ENCODE assay signal across 9 mouse cellular contexts in the genomic region with DNA sequence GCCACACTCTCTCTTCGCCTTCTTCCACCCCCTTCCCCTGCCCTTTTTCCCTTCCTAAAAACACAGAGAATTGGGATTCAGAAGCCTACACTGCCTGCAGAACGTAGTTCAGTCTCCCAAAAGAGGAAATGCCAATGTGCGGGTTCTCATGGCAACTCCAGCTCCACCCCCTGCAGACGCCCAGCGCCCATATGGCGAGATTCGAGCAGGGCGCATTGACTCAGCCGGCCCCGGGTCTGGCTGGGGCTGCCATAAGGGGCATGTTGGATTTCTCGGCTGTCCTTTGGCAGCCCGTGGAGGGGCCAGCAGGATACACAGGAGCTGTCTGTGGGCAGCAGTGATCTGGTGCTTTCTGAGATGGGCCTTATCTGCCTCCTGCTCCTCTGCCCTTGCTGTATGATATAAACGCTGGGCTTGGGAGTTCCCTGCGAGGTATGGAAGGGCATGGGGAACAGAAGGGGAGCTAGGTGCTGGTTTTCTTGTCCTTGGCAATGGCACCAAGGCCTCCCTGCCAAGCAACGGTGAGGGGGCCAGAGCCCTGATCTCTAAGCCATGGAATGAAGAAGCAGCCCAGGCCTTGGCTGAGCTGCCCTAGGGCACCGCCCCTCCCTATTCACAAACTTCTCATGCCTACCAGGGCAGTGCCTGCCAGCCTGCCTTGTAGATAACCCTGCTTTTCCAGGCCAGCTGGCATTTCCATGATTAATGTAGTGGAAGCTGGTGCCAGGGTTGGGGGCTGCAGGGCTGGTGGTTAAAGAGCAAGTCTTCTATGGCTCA.
DNase-seq lines count a peak whose midpoint lies in the region; ATAC-seq and TF ChIP-seq lines count a peak whose summit lies in the region.
"Had no signal": no experiment of that assay in that cellular context is flagged by ENCODE, and none has a peak within 500 bp of the region (broad histone marks: within the 10 kb centered on the region; RNA-seq: fewer than 3 reads in every experiment).

No protein-coding gene starts in this region.

- H3K36me3 ChIP-seq in forebrain, embryonic 10.5 days (replicated peaks), result no peaks in the 10 kb centered on the region
- no peaks in the 10 kb centered on the region for H3K36me3 ChIP-seq in forebrain, embryonic 11.5 days (ENCODE audit: control insufficient read depth, insufficient read depth, low read length)
- H3K36me3 ChIP-seq in limb, embryonic 15.5 days, result no peaks in the 10 kb centered on the region
- H3K36me3 ChIP-seq in thymus, adult 2 months (ENCODE audit: control insufficient read depth, insufficient read depth, low read length), result no peaks in the 10 kb centered on the region
- H3K36me3 ChIP-seq in intestine, postnatal 0 days (ENCODE audit: control insufficient read depth, insufficient read depth), result no peaks in the 10 kb centered on the region

- DNase-seq in forebrain, embryonic 10.5 days (ENCODE audit: extremely low spot score, low spot score), result no peak
- DNase-seq in forebrain, embryonic 11.5 days (ENCODE audit: low spot score), result no peak
- DNase-seq in layer of hippocampus, adult 18-20 months (ENCODE audit: low spot score in 2 of 2), result peak; percentile 85 to 89
- DNase-seq in kidney, postnatal 36 days, result no peak
- no peak for DNase-seq in thymus, adult 2 months

- no peaks in the 10 kb centered on the region for H3K9me3 ChIP-seq in forebrain, embryonic 10.5 days
- no peaks in the 10 kb centered on the region for H3K9me3 ChIP-seq in forebrain, embryonic 11.5 days (ENCODE audit: control insufficient read depth, low read length)
- no peaks in the 10 kb centered on the region for H3K9me3 ChIP-seq in limb, embryonic 15.5 days
- H3K9me3 ChIP-seq in intestine, postnatal 0 days (ENCODE audit: control insufficient read depth), result no peaks in the 10 kb centered on the region

- H3K27ac ChIP-seq in forebrain, embryonic 10.5 days, result 0 out of 2 replicates have a peak overlapping the region, but pooled peaks have one; percentile 30
- no peak overlapping the region for H3K27ac ChIP-seq in forebrain, embryonic 11.5 days (ENCODE audit: low read depth, low read length)
- H3K27ac ChIP-seq in cortical plate, adult 2 months (ENCODE audit: insufficient read depth, low read length), result peak overlapping the region; percentile 98
- H3K27ac ChIP-seq in limb, embryonic 15.5 days, result 0 out of 2 replicates have a peak overlapping the region, but pooled peaks have one; percentile 7
- no peak overlapping the region for H3K27ac ChIP-seq in thymus, adult 2 months (ENCODE audit: control insufficient read depth, insufficient read depth, low read length)
- no peak overlapping the region for H3K27ac ChIP-seq in intestine, postnatal 0 days (ENCODE audit: low read depth, low read length)

- no peak for ATAC-seq in forebrain, embryonic 11.5 days (replicated peaks; ENCODE audit: low FRiP score)
- ATAC-seq in limb, embryonic 15.5 days (ENCODE audit: insufficient number of reproducible peaks, low FRiP score, low TSS enrichment, low read depth), result no peak
- ATAC-seq in intestine, postnatal 0 days, result no peak
- ATAC-seq: intestine, embryonic 16.5 days had no signal

- H3K4me1 ChIP-seq in forebrain, embryonic 10.5 days, result peaks cover 29% of the 10 kb centered on the region
- H3K4me1 ChIP-seq in forebrain, embryonic 11.5 days (replicated peaks; ENCODE audit: control insufficient read depth, insufficient read depth, low read length), result 0 out of 2 replicates have a peak, but pooled peaks cover 1% of the 10 kb centered on the region
- peaks cover 17% of the 10 kb centered on the region for H3K4me1 ChIP-seq in cortical plate, adult 2 months (ENCODE audit: control insufficient read depth, insufficient read depth, low read length)
- H3K4me1 ChIP-seq in limb, embryonic 15.5 days, result peaks cover 12% of the 10 kb centered on the region
- H3K4me1 ChIP-seq in thymus, adult 2 months (replicated peaks; ENCODE audit: control insufficient read depth, insufficient read depth, low read length), result no peaks in the 10 kb centered on the region
- no peaks in the 10 kb centered on the region for H3K4me1 ChIP-seq in intestine, postnatal 0 days (replicated peaks; ENCODE audit: control insufficient read depth, insufficient read depth, low read length)

- H3K27me3 ChIP-seq in forebrain, embryonic 10.5 days (ENCODE audit: poor library complexity, severe bottlenecking), result peaks cover 9% of the 10 kb centered on the region; the same call in 1 of the 2 replicates
- H3K27me3 ChIP-seq in forebrain, embryonic 11.5 days (ENCODE audit: control insufficient read depth, insufficient read depth, low read length), result no peaks in the 10 kb centered on the region
- H3K27me3 ChIP-seq in limb, embryonic 15.5 days, result peaks cover 4% of the 10 kb centered on the region; the same call in 1 of the 2 replicates
- no peaks in the 10 kb centered on the region for H3K27me3 ChIP-seq in thymus, adult 2 months (ENCODE audit: control insufficient read depth, insufficient read depth, low read length)
- H3K27me3 ChIP-seq in intestine, postnatal 0 days (replicated peaks; ENCODE audit: control insufficient read depth, insufficient read depth, low read length), result no peaks in the 10 kb centered on the region

- H3K9ac ChIP-seq in forebrain, embryonic 11.5 days (ENCODE audit: low read length), result no peak overlapping the region
- no peak overlapping the region for H3K9ac ChIP-seq in limb, embryonic 15.5 days
- no peak overlapping the region for H3K9ac ChIP-seq in intestine, postnatal 0 days (ENCODE audit: low read depth, low read length)

- 0 out of 2 replicates have a peak, but pooled peaks have one; percentile 21 for TF ChIP-seq POLR2A in cortical plate, adult 2 months (IDR thresholded peaks at IDR 0.05; ENCODE audit: extremely low read depth, insufficient read depth, low read length)
- TF ChIP-seq POLR2A in thymus, adult 2 months (IDR thresholded peaks at IDR 0.05; ENCODE audit: control insufficient read depth, extremely low read depth, insufficient read depth, low read length, poor library complexity), result no peak

- no peak for TF ChIP-seq CTCF in cortical plate, adult 2 months (IDR thresholded peaks at IDR 0.05; ENCODE audit: extremely low read depth, insufficient read depth, low read length)
- TF ChIP-seq CTCF in thymus, adult 2 months (IDR thresholded peaks at IDR 0.05; ENCODE audit: borderline replicate concordance, control insufficient read depth, extremely low read depth, insufficient read depth, low read length, poor library complexity), result no peak
- no peak for TF ChIP-seq CTCF in intestine, postnatal 0 days (IDR thresholded peaks at IDR 0.05; ENCODE audit: low read depth)

- H3K4me3 ChIP-seq in forebrain, embryonic 10.5 days, result no peak overlapping the region
- H3K4me3 ChIP-seq in forebrain, embryonic 11.5 days (ENCODE audit: low read depth, low read length), result no peak overlapping the region
- H3K4me3 ChIP-seq in cortical plate, adult 2 months (ENCODE audit: insufficient read depth, low read length), result no peak overlapping the region
- H3K4me3 ChIP-seq in limb, embryonic 15.5 days, result no peak overlapping the region
- no peak overlapping the region for H3K4me3 ChIP-seq in thymus, adult 2 months (ENCODE audit: control insufficient read depth, insufficient read depth, low read length)
- H3K4me3 ChIP-seq in intestine, postnatal 0 days (ENCODE audit: low read depth, low read length), result no peak overlapping the region

- no peak overlapping the region for H3K4me2 ChIP-seq in forebrain, embryonic 11.5 days (ENCODE audit: low read depth, low read length, severe bottlenecking)
- H3K4me2 ChIP-seq in limb, embryonic 15.5 days, result 0 out of 2 replicates have a peak overlapping the region, but pooled peaks have one; percentile 19
- no peak overlapping the region for H3K4me2 ChIP-seq in intestine, postnatal 0 days (replicated peaks; ENCODE audit: low read depth)

- WGBS in forebrain, embryonic 10.5 days, result 76% methylated on average over 16 of the region's 16 CpGs
- WGBS in forebrain, embryonic 11.5 days, result 71% methylated on average over 16 of the region's 16 CpGs
- WGBS in limb, embryonic 15.5 days, result 42% methylated on average over 16 of the region's 16 CpGs
- WGBS in thymus, adult 2 months, result 37% methylated on average over 16 of the region's 16 CpGs
- WGBS in intestine, postnatal 0 days, result 52% methylated on average over 16 of the region's 16 CpGs

Comparison
In these comparisons a context has a peak if more than half of its experiments do, and no peak if none do; other contexts are left out.
1. H3K27ac ChIP-seq: peak in forebrain, embryonic 10.5 days (single experiment), cortical plate, adult 2 months (single experiment) and limb, embryonic 15.5 days (single experiment); none in forebrain, embryonic 11.5 days (single experiment), thymus, adult 2 months (single experiment) and intestine, postnatal 0 days (single experiment).
2. DNase-seq: peak in layer of hippocampus, adult 18-20 months (2 of 2); none in forebrain, embryonic 10.5 days (single experiment), forebrain, embryonic 11.5 days (single experiment), kidney, postnatal 36 days (0 of 2) and thymus, adult 2 months (single experiment).